Mouse (Mus musculus): Measurements from ENCODE around the gene Letmd1.
"Not testable (repeated sequence)": the region's sequence is repeated elsewhere in the genome, so short reads cannot be mapped to it uniquely, and the experiment has no call there.

The Letmd1 gene

DNA sequence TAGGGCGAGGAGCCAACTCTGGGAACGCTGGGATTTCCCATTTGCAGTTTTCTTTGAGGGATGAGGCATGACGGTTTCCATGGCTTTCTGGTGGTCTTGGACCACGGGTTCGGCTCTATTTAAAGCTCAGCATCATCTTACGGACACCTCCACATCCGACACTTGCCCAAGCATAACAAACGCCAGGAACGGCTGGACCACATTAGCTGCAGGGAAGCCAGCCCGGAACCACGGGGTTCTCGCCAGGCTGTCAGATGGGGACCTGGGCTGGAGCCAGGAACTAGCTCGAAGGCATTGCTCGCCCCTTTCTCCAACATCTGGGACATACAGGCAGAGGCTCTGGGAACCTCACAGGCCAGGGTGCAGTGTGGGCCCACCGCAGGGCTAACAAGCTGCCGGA, 17.6 kb upstream of the Letmd1 start:
- no peak for DNase-seq (ENCODE audit: low read depth)

DNA sequence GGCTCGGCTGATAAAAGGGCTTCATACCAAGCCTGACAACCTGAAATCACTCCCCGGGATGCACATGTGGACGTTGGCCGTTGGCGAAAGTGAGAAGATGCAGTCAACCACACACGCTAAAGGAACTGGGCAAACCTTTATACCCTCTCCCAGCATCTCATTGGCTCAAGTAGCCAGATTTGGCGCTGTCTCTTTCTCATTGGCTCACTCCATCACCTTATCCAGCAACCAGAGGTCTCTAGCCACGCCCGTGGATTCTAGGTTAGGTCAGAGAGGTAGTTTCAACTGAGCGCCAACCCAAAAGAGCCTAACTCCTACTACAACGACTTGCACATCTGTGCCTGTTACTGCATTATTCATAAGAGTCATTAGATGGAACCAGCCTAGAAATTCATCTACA, 16.3 kb upstream of the Letmd1 start:
- DNase-seq (ENCODE audit: low read depth): no peak

DNA sequence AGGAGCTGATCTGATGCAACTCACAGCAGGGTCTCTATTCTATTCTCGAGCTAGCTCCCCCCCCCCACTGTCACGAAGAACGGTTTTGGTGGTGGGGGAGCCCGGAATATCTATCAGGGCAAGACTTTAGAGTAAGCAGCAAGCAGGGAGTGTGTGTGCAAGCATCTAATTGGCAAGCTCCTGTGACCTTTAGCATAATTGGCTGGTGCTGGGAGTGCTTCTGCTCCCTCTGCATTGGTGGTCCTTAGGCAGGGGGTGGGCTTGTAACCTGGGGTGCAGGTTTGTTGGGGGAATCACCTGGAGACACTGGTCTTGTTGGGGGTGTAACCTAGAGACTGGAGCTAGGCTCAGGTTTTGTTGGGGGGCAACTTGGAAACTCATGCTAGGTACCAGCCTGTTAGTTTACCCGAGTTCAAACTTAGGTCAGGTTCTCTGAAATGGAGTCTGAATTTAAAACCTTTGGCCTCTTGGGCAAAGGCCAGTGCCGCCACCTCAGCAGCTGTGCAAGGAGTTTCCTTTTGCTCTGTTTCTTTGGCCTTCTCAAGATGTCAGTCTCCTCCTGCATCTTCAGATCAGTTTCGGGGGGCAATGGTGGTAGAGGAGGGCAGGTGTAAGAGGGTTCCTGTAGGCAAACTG, 12.3 kb upstream of the Letmd1 start:
- no peak for DNase-seq (ENCODE audit: low read depth)

DNA sequence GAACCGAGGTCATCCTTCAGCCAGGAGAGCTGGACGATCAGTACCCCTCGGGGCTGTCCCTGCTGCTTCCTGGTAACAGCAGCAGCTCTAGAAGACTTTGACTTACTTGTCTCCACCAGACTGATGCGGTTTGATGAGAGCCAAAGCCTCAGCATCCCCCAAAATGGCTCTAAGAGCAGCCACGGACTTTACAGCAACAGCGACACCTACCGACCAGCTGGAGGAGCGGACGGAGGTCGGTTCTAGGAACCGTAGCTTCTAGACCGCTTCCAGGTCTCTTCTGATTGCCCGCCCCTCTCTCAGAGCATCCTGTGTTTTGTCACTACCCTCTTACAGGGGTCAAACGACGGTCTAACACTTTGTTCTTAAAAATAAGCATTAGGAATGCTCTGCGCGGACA, 11.5 kb upstream of the Letmd1 start:
- peak; percentile 92 for DNase-seq (ENCODE audit: low read depth)

DNA sequence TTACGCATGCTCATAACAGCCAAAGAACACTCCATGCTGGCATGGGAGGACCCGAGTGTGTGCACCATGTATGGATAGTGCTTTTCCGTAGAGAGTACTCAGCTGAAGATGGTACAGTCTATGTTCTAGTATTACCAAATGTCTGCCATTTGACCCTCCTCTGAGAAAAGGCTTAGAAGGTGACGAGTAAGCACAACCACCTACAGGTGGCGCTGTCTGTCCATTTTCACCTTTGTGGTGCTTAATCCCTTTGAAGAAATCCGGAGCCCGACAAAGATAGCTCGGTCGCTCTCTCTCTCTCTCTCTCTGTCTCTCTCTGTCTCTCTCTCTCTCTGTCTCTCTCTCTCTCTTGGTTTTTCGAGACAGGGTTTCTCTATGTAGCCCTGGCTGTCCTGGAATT, 10.8 kb upstream of the Letmd1 start:
- peak; percentile 92 for DNase-seq (ENCODE audit: low read depth)

DNA sequence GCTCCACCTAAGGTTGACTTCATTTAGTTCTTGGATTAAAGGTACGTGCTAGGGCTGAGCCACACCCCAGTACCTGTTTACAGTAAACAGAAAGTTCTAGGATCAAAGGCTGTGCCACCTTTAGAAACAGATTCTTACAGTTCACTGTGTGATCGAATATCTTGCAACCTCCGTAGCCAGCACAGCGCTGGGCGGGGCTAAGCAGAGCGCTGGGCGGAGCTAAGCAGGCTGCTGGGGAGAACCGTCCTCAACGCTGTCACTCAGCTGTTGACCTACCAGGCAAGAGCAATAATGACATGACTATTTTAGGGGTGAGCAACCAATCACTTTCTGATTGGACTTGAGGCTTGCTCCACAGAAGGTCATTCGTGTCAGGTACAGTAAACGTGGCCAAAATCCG, 7.9 kb upstream of the Letmd1 start:
- DNase-seq (ENCODE audit: low read depth): peak; percentile 84

DNA sequence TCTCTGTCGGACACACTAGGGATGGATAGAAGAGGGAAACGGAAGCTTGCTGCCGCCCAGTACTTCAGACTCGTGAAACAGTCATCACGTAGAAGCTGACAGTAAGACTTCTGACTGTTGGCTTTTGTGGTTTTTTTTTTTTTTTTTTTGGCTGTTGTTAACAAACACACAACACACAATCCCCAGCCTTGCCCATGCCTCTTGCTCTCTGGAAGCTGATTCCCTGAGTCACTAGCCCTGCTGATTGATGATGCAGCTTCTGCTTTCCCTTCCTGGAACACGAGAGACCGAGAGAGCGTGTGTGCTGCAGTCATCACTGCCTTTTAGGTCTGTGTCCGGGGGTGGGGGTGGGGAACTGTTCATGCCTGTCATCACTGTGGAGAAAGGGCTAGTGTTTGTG, 7.2 kb upstream of the Letmd1 start:
- no peak for DNase-seq (ENCODE audit: low read depth)

DNA sequence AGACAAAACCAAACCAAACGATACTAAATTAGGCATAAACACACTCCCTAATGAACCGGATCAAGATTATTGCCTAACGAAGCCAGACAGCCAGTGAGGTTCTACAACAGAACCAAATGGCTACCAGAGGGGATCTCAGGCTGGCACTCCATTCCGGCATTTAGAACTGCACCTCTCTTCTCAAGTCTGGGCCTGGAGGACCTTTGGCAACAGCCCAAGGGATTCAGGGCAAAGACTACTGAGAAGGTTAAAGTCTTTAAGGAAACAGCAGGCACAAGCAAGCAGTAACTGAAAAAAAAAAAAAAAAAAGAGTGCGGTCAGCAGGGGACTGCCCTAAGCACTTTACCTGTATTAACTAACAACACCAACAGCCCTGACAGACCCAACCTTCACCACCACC, 6.7 kb upstream of the Letmd1 start:
- no peak for DNase-seq (ENCODE audit: low read depth)

DNA sequence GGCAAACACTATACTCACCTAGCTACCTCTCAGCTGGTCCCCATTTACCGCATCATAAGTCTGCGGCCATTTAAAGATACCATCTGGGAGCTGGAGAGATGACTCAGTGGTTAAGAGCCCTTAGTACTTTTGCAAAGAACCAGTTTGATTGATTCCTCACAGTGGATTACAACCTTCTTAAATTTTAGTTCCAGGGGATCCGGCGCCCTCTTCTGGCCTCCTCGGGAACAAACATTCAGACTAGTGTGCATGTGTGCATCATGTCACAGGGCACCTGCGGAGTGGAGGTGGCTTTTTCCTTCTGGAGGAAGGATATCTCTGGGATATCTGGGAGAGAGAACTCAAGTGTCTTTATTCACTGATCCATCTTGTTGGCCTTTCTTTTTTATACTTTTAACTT, 5.1 kb upstream of the Letmd1 start:
- DNase-seq (ENCODE audit: low read depth): peak; percentile 86

DNA sequence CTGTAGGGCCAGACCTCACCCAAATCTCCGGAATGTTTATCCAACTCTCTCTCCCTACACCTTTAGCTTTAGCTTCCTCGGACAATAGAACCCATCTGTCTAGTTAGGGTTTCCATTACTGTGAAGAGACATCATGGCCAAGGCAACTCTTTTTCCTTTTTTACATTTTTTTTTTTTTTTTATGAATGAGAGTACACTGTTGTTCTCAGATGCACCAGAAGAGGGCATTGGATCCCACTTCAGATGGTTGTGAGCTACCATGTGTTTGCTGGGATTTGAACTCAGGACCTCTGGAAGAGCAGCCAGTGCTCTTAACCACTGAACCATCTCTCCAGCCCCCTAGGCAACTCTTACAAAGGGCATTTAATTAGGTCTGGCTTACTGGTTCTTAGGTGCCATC, 3.4 kb upstream of the Letmd1 start:
- DNase-seq (ENCODE audit: low read depth): peak; percentile 51

DNA sequence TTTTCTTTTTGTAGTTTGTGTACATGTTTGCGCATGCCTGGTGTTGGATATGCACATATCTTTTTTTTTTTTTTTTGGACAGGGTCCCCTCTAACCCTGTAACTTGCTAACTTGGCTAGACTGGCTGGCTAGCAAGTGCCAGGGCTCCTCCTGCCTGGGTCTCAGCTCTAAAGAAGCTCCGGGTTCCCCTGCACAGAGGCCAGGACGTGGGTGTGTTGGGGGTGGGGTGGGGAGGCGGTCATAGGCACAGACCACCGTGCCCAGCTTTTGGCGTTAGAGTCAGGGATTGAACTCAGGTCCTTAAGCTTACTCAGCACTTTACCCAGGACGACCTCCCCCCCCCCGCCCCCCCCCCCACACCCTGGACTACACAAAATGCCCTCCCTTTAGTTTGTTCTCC, 1.1 kb upstream of the Letmd1 start:
- no peak for DNase-seq (ENCODE audit: low read depth)

DNA sequence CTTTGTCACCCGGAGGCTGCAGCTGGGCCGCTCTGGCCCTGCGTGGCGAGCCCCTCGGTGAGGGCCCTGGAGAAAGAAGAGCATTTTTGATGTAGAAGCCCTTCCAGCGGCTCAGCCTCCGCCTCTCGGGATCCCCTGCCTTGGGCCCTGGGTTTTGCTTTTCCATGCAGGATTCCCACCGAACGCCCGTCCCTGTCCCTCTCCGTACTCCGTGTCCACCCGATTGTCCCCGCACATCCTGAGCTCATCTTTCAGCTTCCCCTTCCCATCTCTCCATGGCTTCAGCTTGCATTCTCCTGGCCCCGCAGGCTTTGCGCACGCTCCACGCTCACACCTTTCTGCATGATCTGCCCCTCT, 344 bp downstream of the Letmd1 start:
- no peak for DNase-seq (ENCODE audit: low read depth)

DNA sequence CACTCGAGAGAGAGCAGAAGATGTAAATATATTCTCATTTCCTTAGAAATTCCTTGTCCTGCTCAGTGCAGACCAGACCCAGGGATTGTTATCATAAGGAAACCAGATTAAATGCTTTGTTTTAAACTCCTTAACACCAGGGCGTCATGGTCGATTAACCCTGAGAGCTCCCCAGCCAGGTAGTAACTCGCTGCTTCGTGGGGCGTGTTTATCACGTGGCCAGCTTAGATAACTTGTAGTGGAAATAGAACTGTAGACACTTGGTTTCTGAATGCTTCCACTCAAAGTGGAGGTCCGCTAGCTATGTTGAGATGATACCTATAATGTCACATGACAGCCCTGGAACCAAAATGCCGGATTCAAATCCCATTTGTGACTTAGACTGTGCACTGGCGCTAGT, 1.2 kb downstream of the Letmd1 start:
- DNase-seq (ENCODE audit: low read depth): no peak

DNA sequence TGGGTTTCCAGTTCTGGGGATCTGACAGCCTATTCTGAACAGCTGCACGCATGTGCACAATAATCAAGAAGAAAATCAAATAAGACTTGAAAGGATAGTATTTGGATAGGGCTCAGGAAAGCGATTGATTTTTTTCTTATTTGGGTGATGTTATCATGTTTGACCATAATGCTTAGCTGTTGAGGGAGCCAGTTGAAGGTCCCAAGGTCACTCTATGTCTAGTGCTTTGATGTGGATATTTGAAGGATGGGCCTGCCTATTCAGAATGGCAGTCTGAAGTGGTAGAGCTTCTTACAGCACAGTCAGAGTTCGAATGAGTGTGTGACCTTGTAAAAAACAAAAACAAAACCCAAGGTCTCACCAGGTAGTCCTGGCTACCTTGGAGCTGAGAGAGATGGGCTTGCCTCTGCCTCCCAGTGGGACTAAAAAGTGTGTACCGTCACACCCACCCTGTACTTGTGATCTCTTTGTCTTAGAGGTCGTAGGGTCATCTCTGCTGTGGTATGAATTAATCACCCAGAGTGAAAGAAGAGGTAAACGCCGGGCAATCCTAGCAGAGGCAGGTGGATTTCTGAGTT, 5.2 kb downstream of the Letmd1 start:
- no peak for DNase-seq (ENCODE audit: low read depth)

DNA sequence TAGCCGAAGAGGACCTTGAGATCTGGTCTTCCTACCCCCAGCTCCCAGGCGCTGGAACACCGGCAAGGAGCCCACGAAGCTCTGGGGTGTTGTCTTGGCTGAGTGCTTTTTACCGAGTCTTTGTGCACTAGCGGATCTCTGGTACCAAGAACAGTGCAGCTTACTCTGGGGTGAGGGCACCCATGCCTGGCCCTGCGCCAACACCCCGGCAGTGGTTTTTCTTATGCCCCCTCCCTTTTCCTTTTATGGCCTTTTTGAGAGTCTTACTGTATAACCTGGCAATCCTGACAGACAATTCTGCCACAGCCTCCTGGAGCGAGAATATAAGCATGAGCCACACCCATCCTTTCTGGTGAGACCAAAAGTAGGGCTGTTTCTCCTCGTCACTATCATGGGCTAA, 9.5 kb downstream of the Letmd1 start:
- peak; percentile 75 for DNase-seq (ENCODE audit: low read depth)

DNA sequence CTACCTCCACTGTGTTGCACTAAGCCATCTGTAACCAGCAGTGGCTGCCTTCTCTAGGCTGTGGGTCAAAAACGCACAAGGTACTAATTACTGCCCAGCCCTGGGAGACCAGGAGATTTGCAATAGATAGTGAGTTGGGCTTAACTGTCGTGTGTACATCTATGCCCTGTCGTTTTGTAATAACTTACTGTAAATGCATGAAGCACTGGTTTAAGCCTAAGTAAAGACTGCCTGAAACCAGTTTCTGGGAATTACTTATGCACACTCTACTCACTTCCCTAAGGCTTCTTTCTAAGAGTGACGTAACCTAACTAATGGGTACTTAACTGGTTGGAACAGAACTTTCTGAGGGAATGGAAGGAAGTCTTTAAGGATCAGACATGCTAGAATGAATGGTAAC, 10.1 kb downstream of the Letmd1 start:
- DNase-seq (ENCODE audit: low read depth): no peak

DNA sequence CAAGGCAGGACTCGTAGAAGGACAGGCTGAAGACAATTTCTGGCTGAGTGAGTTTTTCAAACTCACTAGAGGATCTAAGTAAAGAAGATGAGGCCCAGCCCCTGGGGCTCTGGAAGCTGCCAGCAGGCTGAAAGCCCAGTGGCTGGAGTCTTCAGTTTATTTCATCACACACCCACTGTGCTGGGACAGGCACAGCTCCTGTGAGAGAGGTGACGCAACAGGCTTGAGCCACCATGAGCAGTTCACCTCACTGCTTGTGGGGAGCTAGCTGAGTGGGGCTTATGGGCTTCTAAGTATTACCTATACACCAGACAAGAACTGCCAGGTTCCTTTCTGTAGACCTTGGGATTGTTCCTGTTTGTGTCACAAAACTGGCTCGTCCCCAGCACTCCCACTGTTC, 16.8 kb downstream of the Letmd1 start:
- DNase-seq (ENCODE audit: low read depth): no peak

DNA sequence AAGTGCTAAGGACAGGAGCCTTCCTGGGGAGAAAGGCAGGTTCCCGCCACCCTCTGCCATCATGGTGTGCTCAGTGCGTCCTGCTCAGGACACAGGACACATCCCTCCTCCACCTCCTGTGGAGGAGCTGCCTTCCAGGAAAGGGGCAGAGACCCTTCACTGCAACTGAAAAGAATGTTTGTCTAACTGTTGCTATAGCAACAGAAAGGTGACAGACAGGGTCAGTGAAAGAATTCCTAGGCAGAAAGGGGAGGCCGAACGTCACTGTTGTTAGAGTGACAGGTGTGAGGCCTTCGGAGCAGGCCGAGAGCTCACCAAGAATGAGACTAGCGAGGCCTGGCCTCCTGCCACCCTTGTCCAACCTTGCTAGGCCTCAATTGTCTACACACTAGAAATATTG, 17.6 kb downstream of the Letmd1 start:
- DNase-seq (ENCODE audit: low read depth): no peak

DNA sequence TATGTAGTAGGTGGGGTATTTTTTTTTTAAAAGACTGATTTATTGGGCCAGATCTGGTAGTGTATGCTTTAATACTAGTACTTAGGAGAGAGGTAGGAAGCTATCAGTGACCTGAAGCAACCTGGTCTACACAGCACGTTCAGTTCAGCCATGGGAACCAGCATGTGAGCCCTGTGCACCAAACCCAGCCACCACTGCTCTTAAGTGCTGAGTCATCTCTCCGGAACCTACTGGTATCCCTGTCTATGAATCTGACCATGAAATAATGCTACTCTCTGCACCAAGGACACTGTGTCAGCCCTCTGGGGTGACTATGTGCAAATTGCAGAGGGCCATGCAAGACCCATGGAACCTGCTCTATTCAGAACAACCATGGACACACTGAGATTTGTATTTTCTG, 18.2 kb downstream of the Letmd1 start:
- no peak for DNase-seq (ENCODE audit: low read depth)

DNA sequence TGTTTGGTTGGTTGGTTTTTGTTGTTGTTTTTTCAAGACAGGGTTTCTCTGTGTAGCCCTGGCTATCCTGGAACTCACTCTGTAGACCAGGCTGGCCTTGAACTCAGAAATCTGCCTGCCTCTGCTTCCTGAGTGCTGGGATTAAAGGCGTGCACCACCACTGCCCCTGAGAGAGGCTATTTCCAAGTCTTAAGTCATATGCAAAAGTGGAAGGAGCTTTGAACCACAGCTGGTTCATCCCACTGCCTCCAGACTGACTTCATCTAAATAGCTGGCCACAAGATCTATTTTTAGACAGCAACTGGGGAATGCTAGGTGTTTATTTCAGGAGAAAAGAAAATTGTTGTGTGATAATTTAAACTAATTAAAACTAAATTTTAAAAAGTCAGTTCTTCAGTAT, 19.5 kb downstream of the Letmd1 start:
- not testable (repeated sequence) for DNase-seq (ENCODE audit: low read depth)

DNA sequence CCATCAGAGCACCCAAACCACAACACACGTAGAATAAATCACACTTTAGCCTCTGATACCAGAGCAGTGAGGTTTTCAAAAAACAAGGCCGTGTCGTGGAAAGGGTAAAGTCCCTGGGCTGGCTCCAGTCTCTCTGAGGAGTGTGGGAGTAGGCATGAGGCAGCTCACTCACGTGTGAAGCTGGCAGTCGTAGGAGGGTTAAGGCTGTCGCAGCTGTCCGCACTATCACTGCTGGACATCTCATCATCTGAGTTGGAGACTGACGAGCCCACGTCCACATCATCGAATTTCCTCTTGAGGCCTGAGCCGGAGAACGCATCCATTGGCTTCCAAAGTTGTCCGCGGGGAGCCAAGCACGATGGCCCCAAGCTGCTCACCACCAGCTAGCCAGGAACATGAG, 20.4 kb downstream of the Letmd1 start:
- DNase-seq (ENCODE audit: low read depth): no peak

DNA sequence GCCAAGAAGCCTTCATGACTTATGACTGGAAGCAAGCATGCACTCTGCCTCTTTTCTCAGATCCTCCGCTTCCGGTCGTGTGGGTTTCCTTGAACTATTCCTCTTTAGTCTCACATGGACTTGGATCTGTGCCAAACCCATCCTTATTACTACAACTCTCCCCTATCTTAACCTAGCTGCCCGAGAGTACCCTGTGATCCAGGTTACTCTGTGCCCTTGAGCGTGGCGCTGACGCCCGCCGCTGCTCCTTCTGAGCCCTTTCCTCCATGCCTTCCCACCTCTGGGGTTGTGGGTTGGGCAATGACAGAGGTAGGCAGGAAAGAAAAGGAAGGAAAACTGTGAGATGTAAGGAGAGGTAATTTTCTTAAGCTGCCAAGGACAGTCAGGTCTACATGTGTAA, 23.1 kb downstream of the Letmd1 start:
- DNase-seq (ENCODE audit: low read depth): no peak

DNA sequence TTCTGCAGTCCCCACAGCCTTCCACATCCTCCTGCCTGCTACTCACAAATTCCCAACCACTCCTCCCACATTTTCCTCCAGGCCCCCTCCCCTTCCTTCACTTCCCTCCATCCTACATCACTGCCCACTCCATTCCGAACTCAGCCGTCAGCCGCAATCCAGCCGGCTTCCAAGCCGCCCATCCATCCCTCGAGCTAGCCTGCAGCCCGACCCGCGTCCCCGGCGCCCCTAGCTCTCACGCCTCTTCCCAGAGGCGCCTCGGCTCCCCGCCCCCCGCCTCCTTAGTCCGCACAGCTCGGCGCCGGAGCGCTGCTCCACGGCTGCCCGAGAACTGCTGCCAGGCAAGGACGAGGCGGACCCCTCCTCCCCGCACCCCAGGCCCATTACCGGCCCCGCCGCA, 25.8 kb downstream of the Letmd1 start:
- no peak for DNase-seq (ENCODE audit: low read depth)

DNA sequence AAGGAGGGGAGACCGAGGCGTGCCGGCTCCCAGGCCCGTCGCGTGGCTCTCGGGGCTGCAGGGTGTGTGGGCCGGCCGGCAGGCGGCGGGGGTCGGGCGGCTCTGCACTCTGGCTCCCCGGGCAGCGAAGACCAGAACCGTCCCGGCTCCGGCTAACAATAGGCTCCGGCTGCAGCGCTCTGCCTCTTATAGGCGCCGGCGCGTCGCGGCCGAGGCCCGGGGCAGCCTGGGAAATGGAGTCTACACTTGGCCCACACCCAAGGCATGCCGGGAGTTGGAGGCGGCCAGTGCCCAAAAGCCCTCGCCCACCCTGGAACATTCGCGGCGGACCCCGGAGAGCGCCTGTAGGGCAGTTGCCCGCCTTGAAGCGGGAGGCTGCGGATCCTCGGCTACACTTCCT, 26.3 kb downstream of the Letmd1 start, which contains the start of gene Csrnp2:
Gene Csrnp2 (minus strand): TSS at position 387 of the 400 bp plus-strand sequence.
- DNase-seq (ENCODE audit: low read depth): peak; percentile 89

DNA sequence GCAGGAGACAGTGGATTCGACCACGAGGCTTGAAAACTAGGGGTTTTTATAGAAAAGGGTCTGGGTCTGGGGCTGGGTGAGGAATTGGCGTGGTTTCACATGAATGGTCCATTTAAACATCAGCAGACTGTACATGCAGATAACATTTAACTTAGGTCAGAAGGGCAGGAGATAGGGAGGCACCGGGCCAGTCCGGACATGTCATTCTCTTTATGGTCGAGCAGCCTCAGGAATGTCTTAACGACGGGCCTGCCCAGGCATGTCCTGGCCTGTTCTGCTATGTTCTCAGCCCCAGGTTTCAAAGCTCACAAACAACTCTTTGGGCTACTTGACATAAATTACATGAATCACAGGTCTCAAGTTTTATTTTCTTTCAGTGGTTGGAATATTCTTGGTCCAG, 30.7 kb downstream of the Letmd1 start:
- DNase-seq (ENCODE audit: low read depth): not testable (repeated sequence)
